Mouse (Mus musculus) liver, postnatal 0 days (tissue): ENCODE results near the gene Inpp5k. TPM values are rescaled to one million over a fixed set of nuclear protein-coding genes. Genes with fewer than 3 reads are reported as not detected.

ENCODE experiments used
- ATAC-seq: fragments of 200-750 bp; cut with Nextera tagmentation; 2 replicates; pipeline ENCODE4 v1.8.0; 2017; ENCODE audit warnings: mild to moderate bottlenecking, moderate library complexity
- DNase-seq: peaks from one replicate; pipeline ENCODE4 v3.0.0-alpha.2; 2016
- H3K27ac ChIP-seq: fragments of 300-500 bp; sonication (generic); 2 replicates; pipeline ENCODE4 v1.5.1; 2014; ENCODE audit warnings: antibody characterized with exemption, moderate library complexity, mild to moderate bottlenecking, low read depth
- H3K27me3 ChIP-seq: fragments of 300-500 bp; sonication (generic); 2 replicates; pipeline ENCODE4 v1.6.1; 2014; ENCODE audit warnings: low read length, control low read depth, mixed read lengths; ENCODE audit not compliant: insufficient read depth
- H3K36me3 ChIP-seq: fragments of 300-500 bp; sonication (generic); replicated peaks from 2 replicates; pipeline ENCODE4 v1.6.1; 2014; ENCODE audit warnings: mild to moderate bottlenecking, control low read depth, low read length, moderate library complexity, mixed read lengths; ENCODE audit not compliant: insufficient read depth
- H3K4me1 ChIP-seq: fragments of 300-500 bp; sonication (generic); 2 replicates; pipeline ENCODE4 v1.6.1; 2014; ENCODE audit warnings: antibody characterized with exemption, mild to moderate bottlenecking, control low read depth; ENCODE audit not compliant: insufficient read depth
- H3K4me2 ChIP-seq: fragments of 300-500 bp; sonication (generic); 2 replicates; pipeline ENCODE4 v1.6.1; 2014; ENCODE audit warnings: low read depth, mild to moderate bottlenecking, low read length, moderate library complexity, mixed read lengths
- H3K4me3 ChIP-seq: fragments of 300-500 bp; sonication (generic); 2 replicates; pipeline ENCODE4 v1.5.1; 2014; ENCODE audit warnings: low read depth, low read length
- H3K9ac ChIP-seq: fragments of 300-500 bp; sonication (generic); replicated peaks from 2 replicates; pipeline ENCODE4 v1.6.1; 2014; ENCODE audit warnings: mild to moderate bottlenecking, moderate library complexity
- H3K9me3 ChIP-seq: fragments of 300-500 bp; sonication (generic); 2 replicates; pipeline ENCODE4 v1.6.1; 2016; ENCODE audit warnings: mild to moderate bottlenecking, control low read depth, low read length, mixed read lengths
- CTCF ChIP-seq: sonication (generic); IDR thresholded peaks from 2 replicates; pipeline ENCODE4 v1.5.1; 2016; ENCODE audit warnings: antibody characterized with exemption, low read depth
- EP300 ChIP-seq: IDR thresholded peaks from 2 replicates; pipeline ENCODE4 v1.6.1; 2016; ENCODE audit warnings: antibody characterized with exemption, low read depth, mild to moderate bottlenecking
- WGBS: fragments of 180-500 bp; shearing (Covaris S2); extraction: QIAGEN DNeasy Blood & Tissue Kit; methylation state at CpG from one replicate; pipeline ENCODE4 v1.1.7; 2014; ENCODE audit not compliant: insufficient replicate concordance; 5-methylcytosine and 5-hydroxymethylcytosine counted together
- polyA plus RNA-seq: library from polyadenylated mRNA; unstranded; fragments of >200 nt; fragmentation: Nextera tagmentation; extraction: Ambion mirVana; gene quantifications from 2 replicates; pipeline ENCODE4 v1.2.1, GENCODE M21; 2015

Gene Inpp5k
- polyA plus RNA-seq, 1 experiment from 2014 or later = 16.7 TPM

GRCm38 (mm10) chr11:75669176-75669852 lies 38.5 kb downstream of the Inpp5k start:
- no peak for DNase-seq
- no peak overlapping the region for H3K27ac ChIP-seq
- no peaks in the 10 kb centered on the region for H3K9me3 ChIP-seq
- H3K4me1 ChIP-seq = no peaks in the 10 kb centered on the region
- peaks cover 87% of the 10 kb centered on the region for H3K36me3 ChIP-seq
- ATAC-seq = no peak
- WGBS = 79% methylated on average over 11 of the region's 11 CpGs
- no peak for TF ChIP-seq CTCF
- TF ChIP-seq EP300 = no peak
- no peak overlapping the region for H3K4me2 ChIP-seq
- no peaks in the 10 kb centered on the region for H3K27me3 ChIP-seq
- H3K9ac ChIP-seq = no peak overlapping the region
- no peak overlapping the region for H3K4me3 ChIP-seq

DNA sequence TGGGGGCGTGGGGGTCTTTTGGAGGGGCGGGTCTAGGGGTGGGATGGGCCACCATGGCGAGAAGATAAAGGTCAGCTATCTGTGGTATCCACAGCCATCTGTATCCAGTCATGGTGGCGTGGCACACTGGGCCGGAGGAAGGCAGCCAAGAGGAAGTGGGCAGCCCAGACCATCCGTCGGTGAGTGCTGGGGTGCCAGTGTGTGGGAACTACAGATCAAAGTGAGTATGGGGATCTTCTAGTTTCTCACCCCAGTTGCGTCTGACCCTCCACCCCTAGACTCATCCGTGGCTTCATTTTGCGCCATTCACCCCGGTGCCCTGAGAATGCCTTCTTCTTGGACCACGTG lies 39.0 kb downstream of the Inpp5k start:
- WGBS = 73% methylated on average over 12 of the region's 12 CpGs
- H3K4me3 ChIP-seq = no peak overlapping the region
- no peak overlapping the region for H3K9ac ChIP-seq
- H3K27ac ChIP-seq = no peak overlapping the region
- H3K4me2 ChIP-seq = no peak overlapping the region
- H3K9me3 ChIP-seq = no peaks in the 10 kb centered on the region
- no peaks in the 10 kb centered on the region for H3K4me1 ChIP-seq
- ATAC-seq (no peak), DNase-seq (no peak)
- TF ChIP-seq CTCF = no peak
- no peak for TF ChIP-seq EP300
- no peaks in the 10 kb centered on the region for H3K27me3 ChIP-seq
- H3K36me3 ChIP-seq = peaks cover 85% of the 10 kb centered on the region

DNA sequence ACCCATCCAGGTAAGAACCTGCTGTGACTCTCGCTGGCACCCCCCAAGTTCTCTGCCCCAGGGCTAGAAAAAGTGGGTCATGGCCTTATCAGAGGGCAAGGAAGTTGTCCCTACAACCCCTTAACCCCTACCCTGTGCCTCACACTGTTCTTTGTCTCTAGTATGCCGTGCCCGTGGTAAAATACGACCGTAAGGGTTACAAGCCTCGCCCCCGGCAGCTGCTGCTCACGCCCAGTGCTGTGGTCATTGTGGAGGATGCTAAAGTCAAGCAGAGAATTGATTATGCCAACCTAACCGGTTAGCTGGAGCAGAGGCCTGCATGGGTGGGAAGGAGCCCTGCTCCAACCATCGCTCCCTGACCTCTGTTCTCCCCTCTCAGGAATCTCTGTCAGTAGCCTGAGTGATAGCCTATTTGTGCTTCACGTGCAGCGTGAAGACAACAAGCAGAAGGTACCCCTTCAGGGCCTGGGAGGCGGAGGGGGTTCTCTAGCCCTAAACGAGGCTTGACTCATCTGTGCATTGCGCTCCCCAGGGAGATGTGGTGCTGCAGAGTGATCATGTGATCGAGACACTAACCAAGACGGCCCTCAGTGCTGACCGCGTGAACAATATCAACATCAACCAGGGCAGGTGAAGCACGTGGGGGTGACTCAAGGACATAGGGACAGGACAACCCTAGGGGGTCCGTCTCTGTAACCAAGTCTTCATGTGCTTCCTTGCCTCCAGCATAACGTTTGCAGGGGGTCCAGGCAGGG lies 40.8 kb downstream of the Inpp5k start:
- H3K4me3 ChIP-seq = no peak overlapping the region
- DNase-seq (no peak), ATAC-seq (no peak)
- H3K27ac ChIP-seq = no peak overlapping the region
- H3K9me3 ChIP-seq = no peaks in the 10 kb centered on the region
- TF ChIP-seq CTCF (no peak), EP300 (no peak)
- no peak overlapping the region for H3K4me2 ChIP-seq
- WGBS = 87% methylated on average over 22 of the region's 22 CpGs
- H3K9ac ChIP-seq = no peak overlapping the region
- peaks cover 69% of the 10 kb centered on the region for H3K36me3 ChIP-seq
- H3K27me3 ChIP-seq = no peaks in the 10 kb centered on the region
- H3K4me1 ChIP-seq = no peaks in the 10 kb centered on the region

GRCm38 (mm10) chr11:75673411-75673810 lies 42.6 kb downstream of the Inpp5k start:
- Histone ChIP-seq H3K36me3 (peaks cover 54% of the 10 kb centered on the region), H3K9ac (no peak overlapping the region), H3K9me3 (no peaks in the 10 kb centered on the region), H3K27me3 (no peaks in the 10 kb centered on the region), H3K27ac (no peak overlapping the region), H3K4me3 (no peak overlapping the region), H3K4me1 (peaks cover 10% of the 10 kb centered on the region), H3K4me2 (no peak overlapping the region)
- TF ChIP-seq EP300 (no peak), CTCF (no peak)
- no peak for ATAC-seq
- no peak for DNase-seq
- 82% methylated on average over 5 of the region's 5 CpGs for WGBS

- H3K4me1 ChIP-seq = peaks cover 13% of the 10 kb centered on the region
- no peak overlapping the region for H3K4me3 ChIP-seq
- H3K27ac ChIP-seq = no peak overlapping the region
- 80% methylated on average over 3 of the region's 3 CpGs for WGBS
- DNase-seq (no peak), ATAC-seq (no peak)
- no peak overlapping the region for H3K9ac ChIP-seq
- no peaks in the 10 kb centered on the region for H3K27me3 ChIP-seq
- H3K4me2 ChIP-seq = no peak overlapping the region
- H3K36me3 ChIP-seq = peaks cover 40% of the 10 kb centered on the region
- TF ChIP-seq EP300 = no peak
- no peak for TF ChIP-seq CTCF
- no peaks in the 10 kb centered on the region for H3K9me3 ChIP-seq
Measured at GRCm38 (mm10) chr11:75674875-75675274, 44.1 kb downstream of the Inpp5k start.

- ATAC-seq (no peak), DNase-seq (no peak)
- H3K9me3 ChIP-seq = no peaks in the 10 kb centered on the region
- H3K4me1 ChIP-seq = peaks cover 30% of the 10 kb centered on the region
- H3K4me3 ChIP-seq = peak overlapping the region; percentile 94
- no peaks in the 10 kb centered on the region for H3K27me3 ChIP-seq
- peaks cover 13% of the 10 kb centered on the region for H3K36me3 ChIP-seq
- H3K9ac ChIP-seq = peak overlapping the region; percentile 59
- H3K27ac ChIP-seq = peak overlapping the region; percentile 96
- TF ChIP-seq EP300 (no peak), CTCF (no peak)
- H3K4me2 ChIP-seq = peak overlapping the region; percentile 74
- WGBS = 86% methylated on average over 3 of the region's 3 CpGs
Measured at GRCm38 (mm10) chr11:75677881-75678746, 47.3 kb downstream of the Inpp5k start.
